Mouse (Mus musculus) hindbrain, embryonic 16.5 days (tissue): ENCODE data around the gene Gcnt7. TPM values are rescaled to one million over a fixed set of nuclear protein-coding genes. Genes with fewer than 3 reads are reported as not detected.

Experiments
- ATAC-seq: fragments of 200-750 bp; cut with Nextera tagmentation; 2 replicates; pipeline ENCODE4 v1.8.0; 2017; ENCODE audit warnings: moderate TSS enrichment, moderate library complexity
- H3K27ac ChIP-seq: fragments of 300-500 bp; sonication (generic); 2 replicates; pipeline ENCODE4 v1.5.1; 2014; ENCODE audit warnings: low read depth, mild to moderate bottlenecking, control low read depth, low read length, moderate library complexity
- H3K27me3 ChIP-seq: fragments of 300-500 bp; sonication (generic); replicated peaks from 2 replicates; pipeline ENCODE4 v1.6.1; 2014; ENCODE audit warnings: low read length; ENCODE audit not compliant: control insufficient read depth, insufficient read depth
- H3K36me3 ChIP-seq: fragments of 300-500 bp; sonication (generic); 2 replicates; pipeline ENCODE4 v1.6.1; 2014; ENCODE audit warnings: mild to moderate bottlenecking, low read length, moderate library complexity, mixed read lengths; ENCODE audit not compliant: control insufficient read depth, insufficient read depth
- H3K4me1 ChIP-seq: fragments of 300-500 bp; sonication (generic); 2 replicates; pipeline ENCODE4 v1.6.1; 2014; ENCODE audit warnings: low read depth, low read length; ENCODE audit not compliant: control insufficient read depth, insufficient read depth
- H3K4me2 ChIP-seq: fragments of 300-500 bp; sonication (generic); 2 replicates; pipeline ENCODE4 v1.6.1; 2014; ENCODE audit warnings: mild to moderate bottlenecking, low read length, control low read depth, moderate library complexity
- H3K4me3 ChIP-seq: fragments of 300-500 bp; sonication (generic); 2 replicates; pipeline ENCODE4 v1.5.1; 2014; ENCODE audit warnings: mild to moderate bottlenecking, low read length, control low read depth, moderate library complexity
- H3K9ac ChIP-seq: fragments of 300-500 bp; sonication (generic); 2 replicates; pipeline ENCODE4 v1.6.1; 2014; ENCODE audit warnings: low read depth, mild to moderate bottlenecking, control low read depth, low read length, moderate library complexity
- H3K9me3 ChIP-seq: fragments of 300-500 bp; sonication (generic); 2 replicates; pipeline ENCODE4 v1.6.1; 2014; ENCODE audit warnings: mild to moderate bottlenecking, low read length, moderate library complexity; ENCODE audit not compliant: control insufficient read depth
- WGBS: fragments of 180-500 bp; shearing (Covaris S2); extraction: QIAGEN DNeasy Blood & Tissue Kit; methylation state at CpG from one replicate; pipeline ENCODE4 v1.1.7; 2014; 5-methylcytosine and 5-hydroxymethylcytosine counted together
- polyA plus RNA-seq: library from polyadenylated mRNA; unstranded; fragments of >200 nt; fragmentation: Nextera tagmentation; extraction: Ambion mirVana; gene quantifications from 2 replicates; pipeline ENCODE4 v1.2.1, GENCODE M21; 2015

The Gcnt7 gene
- 0.96 and 1.4 TPM in 2 replicates for polyA plus RNA-seq

DNA sequence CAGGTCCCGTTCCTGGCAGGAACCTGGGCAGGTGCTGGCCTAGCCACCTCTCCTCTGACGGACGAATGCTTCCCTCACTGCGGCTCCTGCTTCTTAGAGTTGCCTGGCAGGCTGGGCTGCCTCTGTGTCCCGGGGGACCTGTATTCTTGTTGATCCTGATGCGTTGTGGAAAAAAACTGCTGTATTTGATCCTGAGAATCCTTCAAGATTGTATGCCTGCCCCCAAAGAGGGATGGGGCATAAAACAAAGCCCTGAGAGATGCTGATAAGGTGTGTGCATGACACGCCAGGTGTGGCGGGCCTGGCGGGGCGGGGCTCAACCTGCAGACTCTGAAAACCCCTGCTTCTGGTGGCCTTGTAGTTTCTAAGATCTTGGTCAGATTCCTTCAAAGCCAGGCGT is at the start of gene Gcnt7:
Gene Gcnt7 (minus strand): TSS at position 101 of the 400 bp plus-strand sequence.
- 91% methylated on average over 11 of the region's 11 CpGs for WGBS
- peaks cover 2% of the 10 kb centered on the region; the same call in 1 of the 2 replicates for H3K36me3 ChIP-seq
- no peak for ATAC-seq

GRCm38 (mm10) chr2:172506121-172506520 is 47.7 kb upstream of the Gcnt7 start:
- Histone ChIP-seq H3K36me3 (no peaks in the 10 kb centered on the region), H3K4me2 (no peak overlapping the region), H3K4me3 (no peak overlapping the region), H3K9ac (no peak overlapping the region), H3K9me3 (no peaks in the 10 kb centered on the region), H3K27me3 (no peaks in the 10 kb centered on the region), H3K27ac (no peak overlapping the region), H3K4me1 (no peaks in the 10 kb centered on the region)
- no peak for ATAC-seq
- WGBS: 90% methylated on average over 7 of the region's 7 CpGs

More for the DNA sequence above, at the start of gene Gcnt7:
- H3K27ac ChIP-seq: no peak within 1 kb of the TSS
- H3K4me1 ChIP-seq: no peaks in the 10 kb centered on the region
- H3K27me3 ChIP-seq: no peaks in the 10 kb centered on the region
- H3K4me2 ChIP-seq: no peak within 1 kb of the TSS
- no peaks in the 10 kb centered on the region for H3K9me3 ChIP-seq
- H3K4me3 ChIP-seq: no peak within 1 kb of the TSS
- no peak within 1 kb of the TSS for H3K9ac ChIP-seq

- Histone ChIP-seq H3K4me2 (no peak overlapping the region), H3K4me3 (no peak overlapping the region), H3K4me1 (no peaks in the 10 kb centered on the region), H3K9me3 (no peaks in the 10 kb centered on the region), H3K27me3 (no peaks in the 10 kb centered on the region; the same call in 1 of the 2 replicates), H3K27ac (no peak overlapping the region), H3K9ac (peak overlapping the region; percentile 38; the same call in 1 of the 2 replicates), H3K36me3 (no peaks in the 10 kb centered on the region)
- no peak for ATAC-seq
- 79% methylated on average over 14 of the region's 14 CpGs for WGBS
Observed at GRCm38 (mm10) chr2:172502168-172502567, 43.8 kb upstream of the Gcnt7 start.

- no peak overlapping the region for H3K4me2 ChIP-seq
- H3K27me3 ChIP-seq: no peaks in the 10 kb centered on the region; the same call in 1 of the 2 replicates
- no peaks in the 10 kb centered on the region for H3K36me3 ChIP-seq
- H3K9me3 ChIP-seq: no peaks in the 10 kb centered on the region
- H3K4me1 ChIP-seq: no peaks in the 10 kb centered on the region
- H3K9ac ChIP-seq: no peak overlapping the region
- no peak overlapping the region for H3K4me3 ChIP-seq
- 5% methylated on average over 4 of the region's 4 CpGs for WGBS
- no peak for ATAC-seq
- H3K27ac ChIP-seq: no peak overlapping the region
Observed at GRCm38 (mm10) chr2:172501341-172501740, 42.9 kb upstream of the Gcnt7 start.

- H3K36me3 ChIP-seq: no peaks in the 10 kb centered on the region
- no peak for ATAC-seq
- H3K4me3 ChIP-seq: no peak overlapping the region
- H3K9me3 ChIP-seq: no peaks in the 10 kb centered on the region
- H3K27ac ChIP-seq: no peak overlapping the region
- H3K4me2 ChIP-seq: no peak overlapping the region
- no peaks in the 10 kb centered on the region for H3K4me1 ChIP-seq
- no peaks in the 10 kb centered on the region; the same call in 1 of the 2 replicates for H3K27me3 ChIP-seq
- H3K9ac ChIP-seq: no peak overlapping the region
- WGBS: 55% methylated on average over 7 of the region's 7 CpGs
Observed at GRCm38 (mm10) chr2:172500752-172501316, 42.4 kb upstream of the Gcnt7 start.

DNA sequence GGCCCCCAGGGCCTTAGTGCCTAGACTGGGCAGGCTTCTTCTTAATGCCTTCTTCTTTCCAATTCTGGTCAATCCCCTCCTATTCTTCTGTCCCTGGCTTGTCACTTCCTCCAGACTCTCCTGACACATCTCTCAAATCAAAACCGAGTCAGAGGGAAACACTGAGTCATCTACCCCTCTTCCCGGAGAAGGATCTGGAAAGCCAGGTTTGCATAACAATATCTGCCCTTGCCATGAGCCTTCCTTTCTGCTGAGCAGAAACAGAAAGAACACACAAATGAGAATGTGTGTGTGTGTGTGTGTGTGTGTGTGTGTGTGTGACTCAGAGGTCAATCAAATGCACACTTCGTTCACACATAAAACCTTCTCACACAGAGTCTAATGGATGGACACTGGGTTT is 40.4 kb upstream of the Gcnt7 start:
- Histone ChIP-seq H3K36me3 (no peaks in the 10 kb centered on the region), H3K4me1 (no peaks in the 10 kb centered on the region), H3K27ac (no peak overlapping the region), H3K9ac (no peak overlapping the region), H3K27me3 (no peaks in the 10 kb centered on the region; the same call in 1 of the 2 replicates), H3K4me2 (no peak overlapping the region), H3K4me3 (no peak overlapping the region), H3K9me3 (no peaks in the 10 kb centered on the region)
- no peak for ATAC-seq
- WGBS: 35% methylated on average over 3 of the region's 3 CpGs

GRCm38 (mm10) chr2:172496736-172497345 is 38.4 kb upstream of the Gcnt7 start:
- no peaks in the 10 kb centered on the region for H3K4me1 ChIP-seq
- no peaks in the 10 kb centered on the region for H3K9me3 ChIP-seq
- no peaks in the 10 kb centered on the region; the same call in 1 of the 2 replicates for H3K27me3 ChIP-seq
- H3K36me3 ChIP-seq: no peaks in the 10 kb centered on the region
- H3K4me3 ChIP-seq: no peak overlapping the region
- 75% methylated on average over 8 of the region's 8 CpGs for WGBS
- no peak overlapping the region for H3K9ac ChIP-seq
- H3K27ac ChIP-seq: no peak overlapping the region
- no peak overlapping the region for H3K4me2 ChIP-seq
- no peak for ATAC-seq

DNA sequence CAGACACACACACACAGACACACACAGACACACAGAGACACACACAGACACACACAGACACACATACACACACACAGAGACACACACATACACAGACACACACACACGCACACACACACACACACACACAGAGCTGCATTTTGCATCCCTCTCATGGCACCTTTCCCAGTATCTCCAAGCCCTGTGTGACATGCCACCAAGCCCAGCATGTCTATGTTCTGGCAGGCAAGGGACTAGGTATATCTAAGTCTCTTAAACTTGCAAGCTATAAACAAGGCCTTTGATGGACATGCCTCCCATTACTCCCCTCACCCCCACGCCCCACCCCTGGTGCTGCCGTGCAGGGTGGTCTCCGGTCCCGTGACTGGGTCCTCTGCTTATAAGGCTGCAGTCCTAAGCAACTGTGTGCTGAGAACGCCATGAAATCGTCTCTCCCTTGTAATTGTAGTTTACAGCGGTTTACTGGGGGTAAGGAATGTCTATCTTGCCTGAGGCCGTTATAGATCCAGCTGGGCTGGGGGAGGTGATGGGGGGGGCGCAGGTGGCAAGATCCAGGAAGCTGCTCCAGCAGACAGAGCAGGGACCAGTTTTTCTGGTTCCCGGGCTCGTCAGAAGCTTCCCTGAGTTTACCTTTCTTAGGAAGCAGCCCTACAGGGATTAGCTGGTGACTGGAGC is 26.4 kb upstream of the Gcnt7 start:
- Histone ChIP-seq H3K27me3 (no peaks in the 10 kb centered on the region; the same call in 1 of the 2 replicates), H3K27ac (no peak overlapping the region), H3K9me3 (no peaks in the 10 kb centered on the region), H3K9ac (no peak overlapping the region), H3K4me2 (no peak overlapping the region), H3K4me1 (no peaks in the 10 kb centered on the region), H3K36me3 (no peaks in the 10 kb centered on the region), H3K4me3 (no peak overlapping the region)
- 45% methylated on average over 12 of the region's 12 CpGs for WGBS
- ATAC-seq: no peak

- no peaks in the 10 kb centered on the region for H3K4me1 ChIP-seq
- no peak overlapping the region for H3K4me3 ChIP-seq
- no peaks in the 10 kb centered on the region for H3K36me3 ChIP-seq
- H3K4me2 ChIP-seq: no peak overlapping the region
- 0 out of 2 replicates have a peak, but pooled peaks have one; percentile 27 for ATAC-seq
- 72% methylated on average over 14 of the region's 14 CpGs for WGBS
- no peaks in the 10 kb centered on the region; the same call in 1 of the 2 replicates for H3K27me3 ChIP-seq
- no peaks in the 10 kb centered on the region for H3K9me3 ChIP-seq
- no peak overlapping the region for H3K27ac ChIP-seq
- H3K9ac ChIP-seq: no peak overlapping the region
Observed at GRCm38 (mm10) chr2:172483766-172484413, 25.5 kb upstream of the Gcnt7 start.
